Mouse (Mus musculus) erythroblast, embryonic 14.5 days (primary cell): Measurements from ENCODE around the gene Ankrd37. TPM values are rescaled to one million over a fixed set of nuclear protein-coding genes. Genes with fewer than 3 reads are reported as not detected.

ENCODE experiments used
- H3K27me3 ChIP-seq: 2 replicates; pipeline ENCODE4 v1.6.1; 2012; ENCODE audit warnings: inconsistent platforms; ENCODE audit not compliant: control insufficient read depth
- H3K36me3 ChIP-seq: 2 replicates; pipeline ENCODE4 v1.6.1; 2012; ENCODE audit warnings: mild to moderate bottlenecking, inconsistent platforms; ENCODE audit not compliant: control insufficient read depth
- H3K4me1 ChIP-seq: 2 replicates; pipeline ENCODE4 v1.6.1; 2012; ENCODE audit warnings: inconsistent platforms; ENCODE audit not compliant: control insufficient read depth
- H3K4me3 ChIP-seq: replicated peaks from 2 replicates; pipeline ENCODE3; 2012; ENCODE audit warnings: moderate library complexity, mild to moderate bottlenecking, inconsistent platforms
- H3K9me3 ChIP-seq: 2 replicates; pipeline ENCODE4 v1.6.1; 2012; ENCODE audit warnings: low read length, inconsistent platforms, mixed read lengths; ENCODE audit not compliant: control insufficient read depth
- GATA1 ChIP-seq: IDR thresholded peaks from 2 replicates; pipeline ENCODE4 v1.6.1; 2012; ENCODE audit warnings: low read length, inconsistent platforms, mixed read lengths
- TAL1 ChIP-seq: IDR thresholded peaks from 3 replicates; pipeline ENCODE4 v1.6.1; 2012; ENCODE audit warnings: low read length, inconsistent platforms, mixed read lengths
- polyA plus RNA-seq: library from polyadenylated mRNA; stranded (reverse); fragments of >175 nt; gene quantifications from 2 replicates; pipeline ENCODE4 v1.2.3, GENCODE M21; 2012

Gene Ankrd37
- polyA plus RNA-seq: 0.30 and 0.45 TPM in 2 replicates

DNA sequence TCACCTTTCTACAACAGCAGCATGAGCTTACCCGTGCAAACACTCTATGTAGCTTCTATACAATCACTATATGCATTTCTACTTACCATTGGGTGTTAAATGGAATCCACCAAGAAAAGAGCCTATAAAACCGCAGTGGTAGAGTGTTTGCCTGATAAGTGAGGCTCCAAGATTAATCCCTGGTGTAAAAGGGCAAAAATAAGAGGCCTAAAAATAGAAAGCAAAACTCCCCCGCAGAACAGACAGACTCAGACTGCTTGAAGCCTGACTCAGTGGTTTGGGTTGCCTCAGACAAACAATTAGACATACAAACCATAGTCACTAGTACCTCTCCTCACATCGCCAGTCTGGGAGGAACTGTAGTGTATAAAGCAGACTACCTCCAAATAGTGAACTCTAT lies at the start of gene Ankrd37:
Ankrd37 (minus strand) TSS at position 112 of the 400 bp plus-strand sequence.
- Histone ChIP-seq H3K9me3 (no peaks in the 10 kb centered on the region), H3K36me3 (no peaks in the 10 kb centered on the region), H3K27me3 (peaks cover 3% of the 10 kb centered on the region), H3K4me3 (no peak within 1 kb of the TSS), H3K4me1 (peaks cover 4% of the 10 kb centered on the region)
- TF ChIP-seq TAL1 (no peak), GATA1 (no peak)

DNA sequence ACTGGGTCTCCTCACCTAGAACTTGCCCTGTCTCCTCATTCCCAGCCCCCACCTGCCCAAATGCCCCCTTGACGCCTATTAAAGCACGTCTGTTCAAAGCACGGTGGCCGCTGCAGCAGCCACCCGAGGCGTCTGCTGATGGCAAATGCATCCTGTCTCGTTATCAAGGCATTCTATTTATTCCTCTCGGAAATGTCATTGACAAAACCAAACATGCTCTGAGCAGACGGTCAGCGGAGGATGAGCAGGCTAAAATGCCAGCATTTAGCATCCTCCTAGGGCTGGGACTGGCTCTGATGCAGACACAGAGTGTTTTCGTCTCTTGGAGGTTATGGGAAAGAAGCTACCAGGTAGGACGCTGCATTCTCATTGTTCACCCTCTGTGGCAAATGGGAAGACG lies 34.8 kb upstream of the Ankrd37 start:
- peaks cover 16% of the 10 kb centered on the region for H3K36me3 ChIP-seq
- TF ChIP-seq TAL1 (no peak), GATA1 (no peak)
- H3K27me3 ChIP-seq: no peaks in the 10 kb centered on the region
- no peaks in the 10 kb centered on the region for H3K9me3 ChIP-seq
- H3K4me1 ChIP-seq: no peaks in the 10 kb centered on the region
- no peak overlapping the region for H3K4me3 ChIP-seq

DNA sequence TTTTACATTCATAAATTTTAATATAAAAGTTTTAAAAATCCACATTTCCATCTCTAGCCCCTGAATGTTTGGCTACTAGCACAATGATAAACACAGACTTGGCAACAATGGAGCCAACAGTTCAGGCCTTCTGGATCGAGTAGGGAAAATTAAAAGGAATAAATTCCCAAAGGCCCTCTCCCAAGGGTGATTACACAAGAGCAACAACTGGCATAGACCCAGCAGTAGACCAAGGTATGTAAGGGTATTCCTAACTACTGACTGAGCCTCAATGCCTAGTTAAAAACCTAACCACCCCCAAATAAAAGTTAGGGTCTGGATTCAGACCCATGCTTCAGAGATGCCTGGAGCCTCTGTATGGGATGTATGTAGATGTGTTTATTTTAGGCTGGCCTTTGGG lies 34.2 kb upstream of the Ankrd37 start:
- H3K9me3 ChIP-seq: no peaks in the 10 kb centered on the region
- TF ChIP-seq TAL1: no peak
- no peaks in the 10 kb centered on the region for H3K27me3 ChIP-seq
- H3K36me3 ChIP-seq: peaks cover 17% of the 10 kb centered on the region
- no peak overlapping the region for H3K4me3 ChIP-seq
- H3K4me1 ChIP-seq: no peaks in the 10 kb centered on the region

DNA sequence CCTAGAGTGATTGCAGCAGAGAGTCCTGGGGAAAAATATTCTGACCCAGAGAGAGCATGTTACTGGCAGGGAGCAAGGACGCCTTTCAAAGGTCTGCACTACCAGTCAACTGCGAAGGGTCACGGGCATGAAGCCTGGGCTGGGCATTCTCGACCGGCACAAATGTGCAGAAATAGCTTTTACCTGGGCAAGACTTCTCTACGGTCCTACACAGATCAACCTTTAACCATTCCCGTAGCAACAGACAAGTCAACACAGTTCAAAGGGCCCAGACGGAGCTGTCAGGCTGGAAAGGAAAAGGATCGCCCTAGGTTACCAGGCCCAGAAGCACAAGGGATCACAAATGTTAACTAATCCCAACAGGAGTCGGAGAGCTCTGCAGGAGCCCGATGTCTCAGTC lies 30.7 kb upstream of the Ankrd37 start:
- Histone ChIP-seq H3K9me3 (no peaks in the 10 kb centered on the region), H3K4me1 (no peaks in the 10 kb centered on the region), H3K27me3 (no peaks in the 10 kb centered on the region), H3K4me3 (no peak overlapping the region), H3K36me3 (peaks cover 17% of the 10 kb centered on the region)
- TF ChIP-seq GATA1 (no peak), TAL1 (no peak)

DNA sequence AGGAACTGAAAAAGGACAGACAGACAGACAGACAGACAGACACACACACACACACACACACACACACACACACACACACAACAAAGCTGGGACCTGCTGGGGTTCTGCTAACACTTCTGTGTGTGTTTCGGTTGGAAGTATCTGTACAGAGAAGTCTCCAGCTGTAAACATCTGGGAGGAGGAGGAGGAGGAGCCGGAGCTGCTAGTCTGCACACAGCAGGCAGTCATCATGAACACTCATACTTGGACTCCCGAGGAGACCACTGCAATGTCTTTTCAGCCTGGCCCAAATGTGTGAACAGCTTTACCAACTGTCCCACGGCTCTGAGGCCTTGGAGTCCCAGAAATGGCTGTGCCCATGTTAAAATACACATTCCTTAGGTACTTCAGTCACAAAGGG lies 18.9 kb upstream of the Ankrd37 start:
- TF ChIP-seq GATA1 (no peak), TAL1 (no peak)
- Histone ChIP-seq H3K4me1 (no peaks in the 10 kb centered on the region), H3K27me3 (no peaks in the 10 kb centered on the region)

DNA sequence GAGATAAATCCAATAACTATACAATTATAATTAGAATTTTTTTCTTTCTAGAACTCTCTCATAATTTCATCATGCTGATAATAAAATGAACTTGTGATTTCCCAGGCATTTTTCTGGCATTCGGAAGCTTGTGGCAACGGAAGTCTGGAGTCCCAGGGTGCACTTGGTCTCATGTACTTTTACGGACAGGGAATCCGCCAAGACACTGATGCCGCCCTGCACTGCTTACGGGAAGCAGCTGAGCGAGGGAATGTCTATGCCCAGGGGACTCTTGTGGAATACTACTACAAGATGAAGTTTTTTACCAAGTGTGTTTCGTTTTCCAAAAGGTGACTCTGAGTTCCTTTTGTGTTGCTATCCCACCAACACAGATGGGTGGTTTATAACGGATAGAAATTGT lies 17.3 kb upstream of the Ankrd37 start:
- H3K4me3 ChIP-seq: no peak overlapping the region
- H3K36me3 ChIP-seq: no peaks in the 10 kb centered on the region
- TF ChIP-seq TAL1 (no peak), GATA1 (no peak)
- H3K27me3 ChIP-seq: no peaks in the 10 kb centered on the region
- no peaks in the 10 kb centered on the region for H3K4me1 ChIP-seq
- no peaks in the 10 kb centered on the region for H3K9me3 ChIP-seq

More for the DNA sequence above, 18.9 kb upstream of the Ankrd37 start:
- H3K36me3 ChIP-seq: no peaks in the 10 kb centered on the region
- H3K9me3 ChIP-seq: no peaks in the 10 kb centered on the region
- no peak overlapping the region for H3K4me3 ChIP-seq

DNA sequence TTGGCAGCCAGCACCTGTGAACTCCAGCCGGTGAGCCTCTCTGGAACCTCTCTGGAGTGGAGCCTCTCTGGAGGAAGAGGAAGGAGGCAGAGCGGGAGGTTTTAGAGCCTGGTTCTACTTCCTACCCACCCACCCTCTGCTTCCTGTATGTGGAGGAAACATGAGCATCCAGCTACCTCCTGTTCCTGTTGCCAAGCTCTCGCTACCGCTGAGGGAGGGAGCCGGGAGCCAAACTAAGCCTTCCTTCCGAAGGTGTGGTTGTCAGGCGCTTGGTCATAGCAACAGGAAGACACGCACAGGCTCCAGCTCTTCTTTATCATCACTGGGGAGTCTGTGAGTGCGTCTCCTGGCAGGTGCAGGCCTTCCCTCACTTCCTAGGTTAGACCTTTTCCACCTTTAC lies 16.7 kb upstream of the Ankrd37 start:
- H3K36me3 ChIP-seq: no peaks in the 10 kb centered on the region
- no peak overlapping the region for H3K4me3 ChIP-seq
- no peaks in the 10 kb centered on the region for H3K27me3 ChIP-seq
- no peak for TF ChIP-seq GATA1
- no peak for TF ChIP-seq TAL1
- H3K9me3 ChIP-seq: no peaks in the 10 kb centered on the region
- no peaks in the 10 kb centered on the region for H3K4me1 ChIP-seq

DNA sequence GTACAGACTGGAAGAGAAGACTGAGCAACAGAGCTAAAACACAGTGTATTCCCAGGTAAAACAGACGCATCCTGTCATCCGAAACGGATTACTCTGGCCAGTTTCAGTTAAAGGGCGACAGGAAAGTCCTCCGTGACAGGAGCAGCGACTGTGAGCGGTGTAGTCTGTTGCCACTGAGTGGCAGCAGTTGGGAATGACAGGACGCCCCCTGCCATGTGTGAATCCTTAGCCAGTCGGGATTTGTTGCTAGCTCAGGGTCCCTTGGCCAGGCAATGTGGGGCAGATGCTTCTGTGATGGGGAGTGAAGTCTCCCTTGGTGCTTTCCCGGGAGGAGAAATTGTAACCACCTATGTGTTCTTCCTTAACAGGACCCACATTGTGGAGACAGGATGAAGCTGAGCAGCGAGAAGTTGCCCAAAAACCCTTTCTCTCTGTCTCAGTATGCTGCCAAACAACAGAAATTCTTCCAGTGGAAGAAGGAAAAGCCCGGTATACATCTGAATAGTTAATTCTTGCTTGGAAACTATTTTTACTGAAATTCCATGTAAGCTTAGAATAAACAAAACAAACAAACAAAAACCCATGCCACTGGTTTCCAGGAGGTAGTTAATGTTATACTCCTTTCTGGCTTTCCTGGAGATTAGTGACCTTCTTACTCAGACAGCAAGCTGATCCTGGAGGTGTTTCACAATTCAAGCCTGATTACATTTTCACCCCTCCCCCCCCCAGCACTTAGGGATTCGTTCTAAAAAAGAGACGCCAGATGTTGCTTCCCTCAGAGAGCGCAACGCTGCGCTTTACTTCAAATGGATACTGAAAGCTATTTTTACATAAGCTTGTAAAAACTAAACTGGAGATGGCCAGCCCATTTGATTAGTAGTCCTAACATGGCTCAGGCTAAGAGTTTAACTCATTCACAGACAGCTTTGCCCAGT lies 5.5 kb upstream of the Ankrd37 start:
- Histone ChIP-seq H3K36me3 (no peaks in the 10 kb centered on the region), H3K9me3 (no peaks in the 10 kb centered on the region), H3K4me3 (no peak overlapping the region), H3K4me1 (peaks cover 3% of the 10 kb centered on the region), H3K27me3 (peaks cover 8% of the 10 kb centered on the region)
- TF ChIP-seq TAL1 (no peak), GATA1 (no peak)

DNA sequence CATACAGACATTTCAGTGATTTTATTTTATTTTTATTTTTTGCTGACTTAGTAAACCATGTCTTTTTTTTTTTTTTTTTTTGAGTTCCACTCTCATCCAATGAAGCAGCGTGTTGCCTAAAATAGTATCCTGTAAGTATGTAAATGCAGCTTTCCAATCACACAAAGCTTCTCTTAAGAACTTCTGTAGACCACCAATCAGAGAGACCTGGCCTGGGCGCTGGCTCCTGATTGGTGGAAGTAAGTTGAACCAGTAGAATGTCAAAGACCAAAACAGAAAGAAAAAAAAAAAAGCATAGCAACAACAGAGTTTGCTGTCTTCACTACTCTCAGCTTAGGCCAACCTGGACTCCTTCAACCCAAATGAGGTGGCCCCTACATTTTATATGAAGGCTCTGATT lies 4.8 kb upstream of the Ankrd37 start:
- H3K4me1 ChIP-seq: peaks cover 3% of the 10 kb centered on the region
- H3K9me3 ChIP-seq: no peaks in the 10 kb centered on the region
- TF ChIP-seq GATA1 (no peak), TAL1 (no peak)
- H3K4me3 ChIP-seq: no peak overlapping the region
- H3K27me3 ChIP-seq: peaks cover 8% of the 10 kb centered on the region
- no peaks in the 10 kb centered on the region for H3K36me3 ChIP-seq
